Mouse (Mus musculus): Measurements from ENCODE around the gene Plcb2. TPM values are rescaled to one million over a fixed set of nuclear protein-coding genes. Genes with fewer than 3 reads are reported as not detected.

Gene Plcb2
- 33.7 and 84.6 TPM in 2 replicates for polyA plus RNA-seq (2011; ENCODE audit: insufficient read depth, insufficient read length, low replicate concordance, missing spikeins)

- 4% methylated on average over 7 of the region's 7 CpGs for WGBS
- Histone ChIP-seq H3K4me1 (ENCODE audit: control insufficient read depth, insufficient read depth, low read length) (peaks cover 6% of the 10 kb centered on the region; the same call in 1 of the 2 replicates), H3K27ac (ENCODE audit: control insufficient read depth, insufficient read depth, low read depth, low read length, poor library complexity) (peak within 1 kb of the TSS; percentile 92), H3K4me3 (replicated peaks; ENCODE audit: control insufficient read depth, low read depth, low read length) (peak within 1 kb of the TSS; percentile 93)
- peak; percentile 58; the same call in 1 of the 2 replicates for TF ChIP-seq POLR2A (IDR thresholded peaks at IDR 0.05; ENCODE audit: borderline replicate concordance, control insufficient read depth, low read depth, low read length)
- TF ChIP-seq CTCF (IDR thresholded peaks at IDR 0.05; ENCODE audit: control insufficient read depth, insufficient read depth, low read length), result no peak
These were observed at the start of gene Plcb2 for GRCm38 (mm10) chr2:118728337-118728736. Gene Plcb2, minus strand, starts transcription at chr2:118728438.

- Histone ChIP-seq H3K27ac (ENCODE audit: control insufficient read depth, insufficient read depth, low read depth, low read length, poor library complexity) (no peak overlapping the region; the same call in 1 of the 2 replicates), H3K4me1 (ENCODE audit: control insufficient read depth, insufficient read depth, low read length) (no peaks in the 10 kb centered on the region; the same call in 1 of the 2 replicates), H3K4me3 (replicated peaks; ENCODE audit: control insufficient read depth, low read depth, low read length) (no peak overlapping the region)
- 54% methylated on average over 2 of the region's 2 CpGs for WGBS
- TF ChIP-seq CTCF (IDR thresholded peaks at IDR 0.05; ENCODE audit: control insufficient read depth, insufficient read depth, low read length) (no peak), POLR2A (IDR thresholded peaks at IDR 0.05; ENCODE audit: borderline replicate concordance, control insufficient read depth, low read depth, low read length) (no peak)
These were observed 48.1 kb upstream of the Plcb2 start for GRCm38 (mm10) chr2:118776295-118776694.

GRCm38 (mm10) chr2:118775846-118776245 is 47.6 kb upstream of the Plcb2 start:
- no peak overlapping the region; the same call in 1 of the 2 replicates for H3K27ac ChIP-seq (ENCODE audit: control insufficient read depth, insufficient read depth, low read depth, low read length, poor library complexity)
- 67% methylated on average over 4 of the region's 4 CpGs for whole genome bisulfite sequencing
- H3K4me3 ChIP-seq (replicated peaks; ENCODE audit: control insufficient read depth, low read depth, low read length), result no peak overlapping the region
- no peaks in the 10 kb centered on the region; the same call in 1 of the 2 replicates for H3K4me1 ChIP-seq (ENCODE audit: control insufficient read depth, insufficient read depth, low read length)
- no peak for TF ChIP-seq POLR2A (IDR thresholded peaks at IDR 0.05; ENCODE audit: borderline replicate concordance, control insufficient read depth, low read depth, low read length)
- TF ChIP-seq CTCF (IDR thresholded peaks at IDR 0.05; ENCODE audit: control insufficient read depth, insufficient read depth, low read length), result no peak

- no peaks in the 10 kb centered on the region; the same call in 1 of the 2 replicates for H3K4me1 ChIP-seq (ENCODE audit: control insufficient read depth, insufficient read depth, low read length)
- WGBS, result 4% methylated on average over 1 of the region's 1 CpGs
- H3K4me3 ChIP-seq (replicated peaks; ENCODE audit: control insufficient read depth, low read depth, low read length), result no peak overlapping the region
- TF ChIP-seq CTCF (IDR thresholded peaks at IDR 0.05; ENCODE audit: control insufficient read depth, insufficient read depth, low read length) (no peak), POLR2A (IDR thresholded peaks at IDR 0.05; ENCODE audit: borderline replicate concordance, control insufficient read depth, low read depth, low read length) (no peak)
- H3K27ac ChIP-seq (ENCODE audit: control insufficient read depth, insufficient read depth, low read depth, low read length, poor library complexity), result no peak overlapping the region
These were observed 47.2 kb upstream of the Plcb2 start for GRCm38 (mm10) chr2:118775396-118775795.

GRCm38 (mm10) chr2:118774536-118774935 is 46.3 kb upstream of the Plcb2 start:
- WGBS, result 56% methylated on average over 2 of the region's 2 CpGs
- H3K4me1 ChIP-seq (ENCODE audit: control insufficient read depth, insufficient read depth, low read length), result no peaks in the 10 kb centered on the region

GRCm38 (mm10) chr2:118772158-118772874 is 44.1 kb upstream of the Plcb2 start, which contains the start of gene Phgr1:
Gene Phgr1, plus strand, starts transcription at chr2:118772769.
- Histone ChIP-seq H3K27ac (ENCODE audit: control insufficient read depth, insufficient read depth, low read depth, low read length, poor library complexity) (no peak within 1 kb of the TSS), H3K4me3 (replicated peaks; ENCODE audit: control insufficient read depth, low read depth, low read length) (no peak within 1 kb of the TSS), H3K4me1 (ENCODE audit: control insufficient read depth, insufficient read depth, low read length) (no peaks in the 10 kb centered on the region)
- WGBS, result 63% methylated on average over 6 of the region's 6 CpGs
- no peak for TF ChIP-seq POLR2A (IDR thresholded peaks at IDR 0.05; ENCODE audit: borderline replicate concordance, control insufficient read depth, low read depth, low read length)
- no peak for TF ChIP-seq CTCF (IDR thresholded peaks at IDR 0.05; ENCODE audit: control insufficient read depth, insufficient read depth, low read length)

More at GRCm38 (mm10) chr2:118774536-118774935, 46.3 kb upstream of the Plcb2 start:
- H3K27ac ChIP-seq (ENCODE audit: control insufficient read depth, insufficient read depth, low read depth, low read length, poor library complexity), result no peak overlapping the region
- no peak for TF ChIP-seq POLR2A (IDR thresholded peaks at IDR 0.05; ENCODE audit: borderline replicate concordance, control insufficient read depth, low read depth, low read length)
- H3K4me3 ChIP-seq (replicated peaks; ENCODE audit: control insufficient read depth, low read depth, low read length), result no peak overlapping the region

- no peak overlapping the region for H3K4me3 ChIP-seq (replicated peaks; ENCODE audit: control insufficient read depth, low read depth, low read length)
- TF ChIP-seq CTCF (IDR thresholded peaks at IDR 0.05; ENCODE audit: control insufficient read depth, insufficient read depth, low read length) (no peak), POLR2A (IDR thresholded peaks at IDR 0.05; ENCODE audit: borderline replicate concordance, control insufficient read depth, low read depth, low read length) (no peak)
- 43% methylated on average over 10 of the region's 10 CpGs for WGBS
- H3K27ac ChIP-seq (ENCODE audit: control insufficient read depth, insufficient read depth, low read depth, low read length, poor library complexity), result no peak overlapping the region
- H3K4me1 ChIP-seq (ENCODE audit: control insufficient read depth, insufficient read depth, low read length), result peaks cover 1% of the 10 kb centered on the region
These were observed 38.1 kb upstream of the Plcb2 start for GRCm38 (mm10) chr2:118766041-118767033.

GRCm38 (mm10) chr2:118764875-118765274 is 36.6 kb upstream of the Plcb2 start:
- peaks cover 1% of the 10 kb centered on the region for H3K4me1 ChIP-seq (ENCODE audit: control insufficient read depth, insufficient read depth, low read length)
- TF ChIP-seq POLR2A (IDR thresholded peaks at IDR 0.05; ENCODE audit: borderline replicate concordance, control insufficient read depth, low read depth, low read length), result no peak
- H3K4me3 ChIP-seq (replicated peaks; ENCODE audit: control insufficient read depth, low read depth, low read length), result no peak overlapping the region
- WGBS, result 81% methylated on average over 5 of the region's 5 CpGs
- H3K27ac ChIP-seq (ENCODE audit: control insufficient read depth, insufficient read depth, low read depth, low read length, poor library complexity), result no peak overlapping the region

Measured in bone marrow, adult 2 months (tissue).